Mouse (Mus musculus) cerebellum, adult 11-12 months (tissue): ENCODE data around the gene Fyttd1.

ENCODE experiments used
- DNase-seq: peaks from one replicate; pipeline ENCODE4 v3.0.0; 2022

Gene Fyttd1

DNA sequence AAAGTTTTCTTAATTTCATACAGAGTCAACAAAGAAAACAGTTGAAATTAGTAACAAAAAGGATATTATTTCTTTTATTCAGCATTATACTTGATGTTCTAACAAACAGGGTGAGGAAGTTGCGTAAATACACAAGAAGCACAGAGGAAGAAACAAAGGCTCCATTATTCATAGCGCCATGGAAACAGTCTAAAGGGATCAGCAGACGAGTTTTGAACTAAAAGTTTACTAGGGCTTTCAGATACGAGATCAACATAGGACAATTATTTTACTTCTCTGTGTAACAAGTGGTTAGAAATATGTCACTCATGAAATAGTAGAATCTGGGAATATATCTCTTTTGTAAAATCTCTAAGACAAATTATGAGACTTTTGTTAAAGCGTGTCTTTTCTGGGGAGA is 68.1 kb downstream of the Fyttd1 start:
- DNase-seq = no peak

DNA sequence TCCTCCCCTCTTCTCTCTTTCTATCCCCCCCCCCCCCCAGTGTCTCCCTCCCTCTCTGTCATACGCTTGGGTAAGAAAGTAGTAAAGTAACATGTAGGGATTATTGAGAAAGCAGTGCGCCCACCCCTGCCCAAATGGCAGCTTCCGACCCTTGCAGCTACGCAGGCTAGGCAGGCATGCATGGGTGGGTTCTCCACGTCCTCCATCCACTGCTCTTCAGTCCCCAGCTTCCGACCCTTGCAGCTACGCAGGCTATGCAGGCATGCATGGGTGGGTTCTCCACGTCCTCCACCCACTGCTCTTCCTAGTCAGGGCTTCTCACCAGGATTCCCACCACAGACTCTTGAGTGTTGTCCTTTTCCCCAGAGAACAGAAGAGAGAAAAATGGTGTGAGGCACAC is 70.7 kb downstream of the Fyttd1 start:
- DNase-seq = no peak

DNA sequence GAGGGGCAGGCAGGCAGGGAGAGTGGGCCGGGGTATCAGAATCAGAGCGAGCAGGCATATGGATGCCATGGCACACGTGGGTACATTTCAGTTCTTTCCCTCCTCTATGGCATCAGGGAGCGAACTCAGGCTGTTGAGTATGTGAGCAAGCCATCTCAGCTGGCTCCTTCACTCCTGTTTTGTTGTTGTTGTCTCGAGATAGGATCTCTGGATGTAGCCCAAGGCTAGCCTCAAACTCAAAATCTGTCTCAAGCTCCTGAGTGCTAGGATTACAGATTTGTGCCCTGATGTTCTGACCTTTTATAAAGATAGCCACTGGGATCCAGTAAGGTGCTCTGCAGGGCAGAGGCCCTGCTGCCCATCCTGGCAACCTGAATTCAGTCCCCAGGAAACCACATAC is 71.4 kb downstream of the Fyttd1 start:
- DNase-seq = no peak

DNA sequence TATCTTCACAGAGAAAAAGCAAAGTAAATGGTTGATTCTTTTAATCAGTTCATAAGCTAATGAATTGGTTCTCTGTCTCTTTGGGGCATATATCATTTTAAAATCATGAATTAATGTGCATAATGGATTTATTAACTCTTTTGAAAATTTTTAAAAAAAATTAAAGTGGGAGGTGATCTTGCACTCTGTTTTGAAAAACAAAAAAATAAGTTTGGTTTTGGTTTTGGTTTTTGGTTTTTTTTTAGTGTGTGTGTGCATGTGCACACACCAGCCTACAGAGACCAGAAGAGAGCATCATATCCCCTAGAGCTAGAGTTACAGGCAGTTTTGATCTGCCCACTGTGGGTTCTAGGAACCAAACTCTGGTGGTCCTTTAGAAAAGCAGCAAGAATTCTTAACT is 72.0 kb downstream of the Fyttd1 start:
- DNase-seq = no peak

DNA sequence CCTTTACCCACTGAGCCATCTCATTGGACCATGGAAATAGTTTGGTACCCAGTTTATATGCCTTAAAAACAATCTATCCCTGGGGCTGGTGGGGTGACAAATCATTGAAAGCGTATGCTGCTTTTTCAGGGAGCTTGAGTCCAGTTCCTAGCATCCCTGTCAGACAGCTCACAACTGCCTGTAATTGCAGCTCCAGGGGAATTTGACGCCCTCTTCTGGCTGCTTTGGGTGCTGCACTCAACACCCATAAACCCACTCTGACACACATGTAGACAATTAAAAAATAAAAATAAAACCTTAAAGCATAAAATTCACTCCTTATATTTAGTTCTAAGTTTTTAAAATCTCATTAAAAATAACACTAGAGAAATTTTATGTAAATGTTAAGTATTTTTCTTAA is 73.8 kb downstream of the Fyttd1 start:
- no peak for DNase-seq

DNA sequence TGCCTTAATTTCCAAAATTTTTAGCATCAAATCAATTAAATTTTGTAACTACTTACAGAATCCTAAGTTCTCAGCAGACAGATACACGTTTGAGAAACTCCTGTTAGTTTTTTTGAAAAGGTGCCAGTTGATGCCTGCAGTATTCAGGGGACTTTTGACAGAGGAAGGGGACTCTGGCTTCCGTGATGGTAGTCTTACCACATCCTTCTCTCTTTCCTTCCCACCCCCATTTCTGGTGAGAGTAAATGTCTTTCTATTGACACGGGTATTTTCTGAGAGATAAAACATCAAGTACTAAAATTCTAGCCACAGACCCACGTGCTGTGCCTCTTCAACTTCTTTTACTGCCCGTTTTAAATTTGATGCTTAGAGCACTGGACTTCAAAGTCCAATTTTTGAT is 76.5 kb downstream of the Fyttd1 start:
- no peak for DNase-seq

DNA sequence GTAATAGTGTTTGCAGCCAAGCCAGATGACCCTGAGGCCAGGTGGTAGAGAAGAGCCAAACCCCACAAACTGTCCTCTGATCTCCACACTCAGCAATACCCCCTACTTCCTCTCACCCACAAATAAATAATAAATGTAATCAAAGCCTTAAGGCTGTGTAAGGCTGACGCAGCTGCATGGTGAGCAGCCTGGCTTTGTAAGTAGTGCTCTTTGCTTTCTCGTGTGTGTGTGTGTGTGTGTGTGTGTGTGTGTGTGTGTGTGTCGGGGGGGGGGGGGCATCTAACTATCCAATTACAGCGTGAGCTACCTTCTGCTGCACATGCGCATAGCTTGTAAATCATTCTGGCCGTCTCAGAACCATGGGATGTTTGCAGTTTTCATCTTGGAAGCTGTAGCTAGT is 77.0 kb downstream of the Fyttd1 start:
- no peak for DNase-seq

DNA sequence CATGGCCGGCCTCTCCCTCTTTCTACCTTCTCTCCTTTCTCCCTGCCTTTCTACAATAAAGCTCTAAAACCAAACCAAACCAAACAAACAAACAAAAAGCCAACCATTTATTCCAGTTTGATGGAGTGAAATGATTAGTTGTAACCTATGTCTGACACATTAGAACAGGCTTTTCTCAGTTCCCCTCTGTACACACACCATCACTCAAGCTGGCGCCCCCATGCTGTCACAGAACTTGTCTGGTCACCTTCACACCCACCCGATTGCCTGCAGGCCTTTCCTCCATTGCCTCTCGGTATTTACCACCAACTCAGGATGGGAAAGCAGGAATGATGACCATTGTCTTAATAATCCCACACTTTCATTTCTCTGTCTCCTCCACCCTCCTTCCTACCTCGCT is 79.6 kb downstream of the Fyttd1 start:
- no peak for DNase-seq
